Mouse (Mus musculus): ENCODE measurements around the gene Snx9. TPM values are rescaled to one million over a fixed set of nuclear protein-coding genes. Genes with fewer than 3 reads are reported as not detected.

Snx9 gene
- polyA plus RNA-seq (2012; fragmentation: generic; extraction: Trizol): 24.7 TPM

DNA sequence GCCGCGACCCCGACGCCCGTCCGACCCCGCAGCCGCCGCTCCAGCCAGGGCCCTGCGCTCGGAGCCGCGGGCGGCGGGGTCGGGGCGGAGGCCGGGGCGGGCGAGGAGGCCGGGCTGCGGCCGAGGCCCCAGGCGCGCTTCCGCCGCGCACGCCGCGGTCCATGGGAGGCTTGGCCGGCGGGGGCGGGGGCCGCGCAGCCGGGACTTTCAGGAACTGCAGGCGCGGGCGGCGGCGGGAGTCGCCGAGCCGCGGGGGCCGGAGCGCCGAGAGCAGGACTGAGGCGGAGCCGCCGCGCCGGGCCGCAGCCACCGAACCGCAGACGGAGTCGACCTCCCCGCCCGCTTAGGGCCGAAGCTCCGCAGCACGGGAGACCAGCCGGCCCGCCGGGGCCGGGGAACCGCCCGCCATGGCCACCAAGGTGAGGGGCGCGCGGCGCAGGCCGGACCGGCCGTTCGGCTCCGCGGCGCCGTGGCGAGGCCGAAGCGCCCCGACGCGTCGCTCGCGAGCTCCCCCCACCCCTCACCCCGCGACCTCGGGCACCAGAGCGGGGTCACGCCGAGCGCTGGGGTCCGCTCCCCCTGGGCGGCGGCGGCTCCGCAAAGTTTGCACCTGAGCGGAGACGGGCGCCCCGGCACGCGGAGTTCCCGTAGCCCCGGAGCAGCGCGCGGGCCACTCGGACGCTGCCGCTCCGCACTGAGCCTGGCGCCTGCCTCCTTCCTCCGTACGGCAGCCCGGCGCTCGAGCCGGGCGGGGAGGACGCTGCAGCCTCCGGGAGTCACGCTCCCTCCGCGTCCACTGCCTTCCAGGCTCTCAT lies at the start of gene Snx9:
TSS of gene Snx9 (plus strand) at position 202 of the 815 bp plus-strand sequence.
- Histone ChIP-seq H3K4me3 (peak within 1 kb of the TSS; percentile 40), H3K27me3 (ENCODE audit: control insufficient read depth, insufficient read depth, insufficient read length) (no peaks in the 10 kb centered on the region), H3K79me2 (ENCODE audit: control insufficient read depth, insufficient read depth) (peaks cover 58% of the 10 kb centered on the region), H3ac (ENCODE audit: control insufficient read depth, insufficient read length) (peak within 1 kb of the TSS; percentile 97), H3K36me3 (ENCODE audit: control insufficient read depth, insufficient read depth) (no peaks in the 10 kb centered on the region), H3K4me2 (ENCODE audit: low read depth) (peak within 1 kb of the TSS; percentile 88)
- no peak for TF ChIP-seq REST (IDR thresholded peaks at IDR 0.05; ENCODE audit: insufficient read depth, insufficient read length)
- peak; percentile 70 for TF ChIP-seq POLR2A (IDR thresholded peaks at IDR 0.05; ENCODE audit: insufficient read length, low read depth)
- TF ChIP-seq MYOG (IDR thresholded peaks at IDR 0.05; ENCODE audit: control insufficient read depth in 1 of 3, insufficient read depth in 1 of 3, insufficient read length in 2 of 3, low read depth in 2 of 3): peak in 1 of 3 experiments; percentile 5
- TF ChIP-seq POLR2AphosphoS2 (IDR thresholded peaks at IDR 0.05; ENCODE audit: insufficient read length, low read depth): peak; percentile 55
- no peak for TF ChIP-seq SRF (IDR thresholded peaks at IDR 0.05; ENCODE audit: control insufficient read depth, insufficient read length, low read depth)

DNA sequence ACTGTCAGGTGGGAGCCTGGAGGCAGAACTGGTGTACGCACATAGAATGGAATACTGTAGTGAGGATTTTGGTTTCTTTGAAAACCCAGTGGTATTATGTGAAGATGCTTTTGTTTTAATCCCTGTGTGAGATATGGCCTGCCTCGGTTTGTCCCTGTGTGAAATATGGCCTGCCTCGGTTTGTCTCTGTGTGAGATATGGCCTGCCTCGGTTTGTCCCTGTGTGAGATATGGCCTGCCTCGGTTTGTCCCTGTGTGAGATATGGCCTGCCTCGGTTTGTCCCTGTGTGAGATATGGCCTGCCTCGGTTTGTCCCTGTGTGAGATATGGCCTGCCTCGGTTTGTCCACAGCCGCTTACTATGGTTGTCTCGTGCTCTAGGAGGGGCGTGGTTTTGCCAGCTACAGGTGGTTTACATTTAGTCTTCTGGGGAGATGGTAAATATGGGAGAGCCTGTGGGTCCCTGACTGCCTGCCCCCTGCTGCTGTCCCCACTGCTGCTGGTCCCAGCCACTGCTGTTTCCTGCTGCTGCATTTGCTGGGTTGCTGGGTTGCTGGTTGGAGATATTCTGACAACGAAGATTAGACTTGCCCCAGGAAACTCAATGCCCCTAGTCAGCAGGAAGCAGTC lies 48.9 kb upstream of the Snx9 start:
- H3K79me2 ChIP-seq (ENCODE audit: control insufficient read depth, insufficient read depth): no peaks in the 10 kb centered on the region
- no peak for TF ChIP-seq REST (IDR thresholded peaks at IDR 0.05; ENCODE audit: insufficient read depth, insufficient read length)
- TF ChIP-seq CEBPB (IDR thresholded peaks at IDR 0.05; ENCODE audit: insufficient read depth, poor library complexity, severe bottlenecking): no peak
- TF ChIP-seq TCF3 (IDR thresholded peaks at IDR 0.05; ENCODE audit: insufficient read length, low read depth): no peak
- no peak for TF ChIP-seq USF1 (IDR thresholded peaks at IDR 0.05; ENCODE audit: low read depth)
- TF ChIP-seq POLR2A (IDR thresholded peaks at IDR 0.05; ENCODE audit: insufficient read length, low read depth): no peak
- TF ChIP-seq MYOG (IDR thresholded peaks at IDR 0.05; ENCODE audit: control insufficient read depth in 1 of 3, insufficient read depth in 1 of 3, insufficient read length in 2 of 3, low read depth in 2 of 3): no peak
- no peak for TF ChIP-seq MYOD1 (IDR thresholded peaks at IDR 0.05; ENCODE audit: control insufficient read depth in 1 of 3, insufficient read length in 2 of 3, low read depth in 2 of 3)
- TF ChIP-seq MAX (IDR thresholded peaks at IDR 0.05; ENCODE audit: low read depth): no peak
- TF ChIP-seq SRF (IDR thresholded peaks at IDR 0.05; ENCODE audit: control insufficient read depth, insufficient read length, low read depth): no peak
- no peak for TF ChIP-seq POLR2AphosphoS2 (IDR thresholded peaks at IDR 0.05; ENCODE audit: insufficient read length, low read depth)

DNA sequence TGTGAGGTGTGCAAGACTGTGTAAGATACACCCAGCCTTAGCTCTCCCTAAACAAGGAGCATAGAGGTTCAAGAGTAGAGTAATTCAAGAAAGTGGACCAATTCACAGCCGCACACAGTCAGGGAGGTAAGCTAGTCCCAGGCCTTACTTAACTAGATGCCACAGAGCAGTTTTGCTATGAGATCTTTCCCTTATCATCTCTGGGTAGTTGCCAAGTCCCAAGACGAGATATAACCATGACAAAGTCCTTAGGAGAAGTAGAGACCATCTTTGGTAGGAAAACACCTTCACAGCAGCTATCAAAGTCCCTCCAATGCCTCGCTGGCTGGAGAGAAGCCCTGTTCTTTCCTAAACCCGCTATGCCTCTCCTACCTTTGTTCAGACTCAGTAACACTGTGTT lies 47.5 kb upstream of the Snx9 start:
- TF ChIP-seq E2F4 (IDR thresholded peaks at IDR 0.05; ENCODE audit: insufficient read depth) (no peak), TCF12 (IDR thresholded peaks at IDR 0.05; ENCODE audit: insufficient read depth, poor library complexity, severe bottlenecking) (no peak), REST (IDR thresholded peaks at IDR 0.05; ENCODE audit: insufficient read depth, insufficient read length) (no peak), MAX (IDR thresholded peaks at IDR 0.05; ENCODE audit: low read depth) (no peak)
- Histone ChIP-seq H3K4me3 (no peak overlapping the region), H3K27me3 (ENCODE audit: control insufficient read depth, insufficient read depth, insufficient read length) (no peaks in the 10 kb centered on the region), H3ac (ENCODE audit: control insufficient read depth, insufficient read length) (no peak overlapping the region), H3K36me3 (ENCODE audit: control insufficient read depth, insufficient read depth) (no peaks in the 10 kb centered on the region), H3K4me2 (ENCODE audit: low read depth) (no peak overlapping the region), H3K79me2 (ENCODE audit: control insufficient read depth, insufficient read depth) (no peaks in the 10 kb centered on the region)

More for the DNA sequence above, 48.9 kb upstream of the Snx9 start:
- Histone ChIP-seq H3K36me3 (ENCODE audit: control insufficient read depth, insufficient read depth) (no peaks in the 10 kb centered on the region), H3K27me3 (ENCODE audit: control insufficient read depth, insufficient read depth, insufficient read length) (no peaks in the 10 kb centered on the region), H3K4me2 (ENCODE audit: low read depth) (no peak overlapping the region), H3ac (ENCODE audit: control insufficient read depth, insufficient read length) (no peak overlapping the region), H3K4me3 (no peak overlapping the region)

DNA sequence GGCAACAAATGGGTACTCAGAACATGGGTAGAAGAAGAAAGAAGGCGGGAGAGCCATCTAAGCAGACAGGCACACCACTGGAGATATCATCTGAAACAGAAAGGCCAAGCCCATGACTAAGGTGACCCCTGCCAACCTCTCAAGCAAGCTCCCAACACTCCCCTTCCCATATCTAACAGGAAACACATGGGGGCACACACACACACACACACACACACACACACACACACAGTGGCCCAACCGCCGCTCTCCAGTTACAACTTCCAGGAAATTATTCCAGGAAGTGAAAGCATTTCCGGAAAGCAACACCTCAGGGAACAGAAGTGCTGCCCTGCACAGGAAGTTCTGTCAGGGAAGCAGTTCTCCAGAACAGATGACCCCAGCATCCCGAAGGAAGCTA lies 46.9 kb upstream of the Snx9 start:
- H3K27me3 ChIP-seq (ENCODE audit: control insufficient read depth, insufficient read depth, insufficient read length): no peaks in the 10 kb centered on the region
- H3K4me2 ChIP-seq (ENCODE audit: low read depth): no peak overlapping the region
- no peak overlapping the region for H3K4me3 ChIP-seq
- no peaks in the 10 kb centered on the region for H3K36me3 ChIP-seq (ENCODE audit: control insufficient read depth, insufficient read depth)
- no peaks in the 10 kb centered on the region for H3K79me2 ChIP-seq (ENCODE audit: control insufficient read depth, insufficient read depth)
- TF ChIP-seq TCF12 (IDR thresholded peaks at IDR 0.05; ENCODE audit: insufficient read depth, poor library complexity, severe bottlenecking): no peak
- TF ChIP-seq SRF (IDR thresholded peaks at IDR 0.05; ENCODE audit: control insufficient read depth, insufficient read length, low read depth): no peak
- TF ChIP-seq TCF3 (IDR thresholded peaks at IDR 0.05; ENCODE audit: insufficient read length, low read depth): no peak
- no peak for TF ChIP-seq REST (IDR thresholded peaks at IDR 0.05; ENCODE audit: insufficient read depth, insufficient read length)
- TF ChIP-seq CEBPB (IDR thresholded peaks at IDR 0.05; ENCODE audit: insufficient read depth, poor library complexity, severe bottlenecking): no peak
- no peak for TF ChIP-seq MAX (IDR thresholded peaks at IDR 0.05; ENCODE audit: low read depth)
- no peak for TF ChIP-seq POLR2A (IDR thresholded peaks at IDR 0.05; ENCODE audit: insufficient read length, low read depth)
- TF ChIP-seq MYOG (IDR thresholded peaks at IDR 0.05; ENCODE audit: control insufficient read depth in 1 of 3, insufficient read depth in 1 of 3, insufficient read length in 2 of 3, low read depth in 2 of 3): no peak
- no peak for TF ChIP-seq POLR2AphosphoS2 (IDR thresholded peaks at IDR 0.05; ENCODE audit: insufficient read length, low read depth)
- no peak for TF ChIP-seq MYOD1 (IDR thresholded peaks at IDR 0.05; ENCODE audit: control insufficient read depth in 1 of 3, insufficient read length in 2 of 3, low read depth in 2 of 3)
- no peak for TF ChIP-seq USF1 (IDR thresholded peaks at IDR 0.05; ENCODE audit: low read depth)
- no peak for TF ChIP-seq E2F4 (IDR thresholded peaks at IDR 0.05; ENCODE audit: insufficient read depth)
- H3ac ChIP-seq (ENCODE audit: control insufficient read depth, insufficient read length): no peak overlapping the region

DNA sequence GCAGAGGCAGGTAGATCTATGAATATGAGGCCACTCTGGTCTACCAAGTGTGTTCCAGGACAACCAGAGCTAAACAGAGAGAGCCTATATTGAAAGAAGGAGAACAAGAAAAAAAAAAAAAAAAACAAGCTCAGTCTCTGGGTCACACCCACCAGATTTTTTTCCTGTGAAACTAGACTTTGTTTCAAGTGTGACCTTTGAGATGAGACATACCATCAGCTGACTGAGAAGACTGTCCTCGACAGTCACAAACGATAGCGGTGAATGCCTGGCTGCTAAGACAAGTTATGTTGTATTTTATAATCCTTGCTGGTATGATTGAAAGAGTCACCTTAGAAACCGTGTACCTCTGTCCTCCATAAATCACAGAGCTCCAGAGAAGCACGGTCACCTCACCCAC lies 45.8 kb upstream of the Snx9 start:
- Histone ChIP-seq H3ac (ENCODE audit: control insufficient read depth, insufficient read length) (no peak overlapping the region), H3K4me2 (ENCODE audit: low read depth) (no peak overlapping the region), H3K79me2 (ENCODE audit: control insufficient read depth, insufficient read depth) (no peaks in the 10 kb centered on the region), H3K4me3 (no peak overlapping the region), H3K27me3 (ENCODE audit: control insufficient read depth, insufficient read depth, insufficient read length) (no peaks in the 10 kb centered on the region), H3K36me3 (ENCODE audit: control insufficient read depth, insufficient read depth) (no peaks in the 10 kb centered on the region)
- TF ChIP-seq E2F4 (IDR thresholded peaks at IDR 0.05; ENCODE audit: insufficient read depth) (no peak), POLR2A (IDR thresholded peaks at IDR 0.05; ENCODE audit: insufficient read length, low read depth) (no peak)

Measured in myocyte (in vitro differentiated cells).